Mouse (Mus musculus): ENCODE measurements around the gene Hrasls.

GRCm38 (mm10) chr16:29201146-29201545 is 8.3 kb upstream of the Hrasls start:
- TF ChIP-seq CTCF (IDR thresholded peaks at IDR 0.05; ENCODE audit: insufficient read depth, low read length): no peak
- no peak for TF ChIP-seq POLR2A (IDR thresholded peaks at IDR 0.05; ENCODE audit: borderline replicate concordance, extremely low read depth, low read depth, low read length)

All from lung, adult 2 months (tissue).